Mouse (Mus musculus) cerebellum, adult 9-10 months (tissue): ENCODE measurements around the gene Ccdc14.
"Not testable (repeated sequence)": the region's sequence is repeated elsewhere in the genome, so short reads cannot be mapped to it uniquely, and the experiment has no call there.

Source experiments
- DNase-seq: peaks from one replicate; pipeline ENCODE4 v3.0.0; 2022

Ccdc14 gene

DNA sequence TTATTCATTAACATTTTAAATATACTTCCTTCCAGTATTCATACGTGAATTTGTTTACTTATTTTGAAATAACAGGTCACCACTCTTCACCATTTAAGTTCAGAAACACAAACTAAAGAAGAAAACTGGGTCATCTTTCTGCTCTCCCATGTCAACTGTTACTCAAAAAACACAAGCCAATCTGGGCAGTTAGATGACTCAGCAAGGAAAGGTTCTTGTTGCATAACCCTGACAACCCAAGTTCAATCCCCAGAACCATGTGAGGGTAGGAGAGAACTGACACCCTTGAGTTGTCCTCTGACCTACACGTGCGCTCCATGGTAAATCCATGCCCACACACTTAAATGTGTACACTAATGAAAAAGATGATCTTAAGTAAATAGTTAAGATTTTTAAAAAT lies 34.7 kb downstream of the Ccdc14 start:
- DNase-seq, result no peak

DNA sequence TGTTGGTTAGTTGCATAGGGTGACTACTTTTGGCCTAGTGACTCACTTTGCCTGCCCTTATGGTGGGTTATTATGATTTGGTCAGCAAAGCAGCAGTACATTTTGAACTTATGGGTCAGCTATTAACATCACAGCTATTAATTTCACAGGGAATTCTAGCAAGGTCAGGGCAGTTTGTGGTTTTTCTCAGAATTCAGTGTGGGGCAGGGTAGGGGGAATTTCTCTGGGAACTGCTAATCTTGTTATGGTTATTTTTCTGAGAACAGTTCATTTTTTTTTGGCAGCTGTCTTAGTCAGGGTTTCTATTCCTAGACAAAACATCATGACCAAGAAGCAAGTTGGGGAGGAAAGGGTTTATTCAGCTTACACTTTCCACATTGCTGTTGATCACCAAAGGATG lies 38.2 kb downstream of the Ccdc14 start:
- DNase-seq, result not testable (repeated sequence)

DNA sequence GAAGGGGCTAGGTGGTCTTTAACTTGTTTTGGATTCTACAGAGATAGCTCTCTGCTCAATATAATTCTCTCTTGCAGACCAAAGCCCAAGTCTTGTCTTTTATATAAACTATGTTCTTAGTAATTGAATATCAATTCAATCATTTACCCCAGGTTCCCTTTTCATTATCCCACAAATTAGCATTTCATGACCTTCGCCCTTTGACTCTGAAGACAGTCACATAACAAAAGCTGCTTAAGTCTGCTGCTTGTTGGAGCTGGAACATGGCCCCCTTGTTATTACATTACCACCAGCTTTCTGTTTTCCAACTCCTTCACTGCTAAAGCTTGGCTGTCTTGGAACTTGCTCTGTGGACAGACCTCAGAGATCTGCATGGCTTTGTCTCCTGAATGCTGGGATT lies 39.0 kb downstream of the Ccdc14 start:
- DNase-seq, result no peak

DNA sequence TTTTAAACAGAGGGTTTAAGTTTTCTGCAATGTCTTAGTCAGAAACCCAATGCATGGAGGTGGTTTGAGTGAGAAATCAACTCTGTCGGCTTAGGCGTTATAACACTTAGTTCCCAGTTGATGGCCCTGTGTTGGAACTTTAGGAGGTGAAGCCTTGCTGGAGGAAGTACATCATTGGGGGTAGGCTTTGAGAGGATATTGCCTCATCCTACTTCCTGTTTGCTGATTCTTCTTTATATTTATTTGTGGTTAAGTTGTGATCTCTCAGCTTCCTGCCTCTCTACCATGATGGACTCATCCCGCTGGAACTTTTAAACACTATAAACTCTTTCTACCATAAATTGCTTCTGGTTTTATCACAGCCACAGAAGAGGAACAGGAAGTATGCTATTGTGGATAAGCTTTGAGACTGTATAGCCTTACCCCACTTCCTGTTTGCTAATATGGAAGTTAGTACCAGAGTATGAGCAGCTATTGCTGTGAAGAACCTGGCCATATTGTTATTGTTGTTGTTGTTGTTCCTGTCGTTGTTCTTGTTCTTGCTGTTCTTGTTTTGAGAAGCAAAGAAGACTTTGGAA lies 48.3 kb downstream of the Ccdc14 start:
- no peak for DNase-seq

DNA sequence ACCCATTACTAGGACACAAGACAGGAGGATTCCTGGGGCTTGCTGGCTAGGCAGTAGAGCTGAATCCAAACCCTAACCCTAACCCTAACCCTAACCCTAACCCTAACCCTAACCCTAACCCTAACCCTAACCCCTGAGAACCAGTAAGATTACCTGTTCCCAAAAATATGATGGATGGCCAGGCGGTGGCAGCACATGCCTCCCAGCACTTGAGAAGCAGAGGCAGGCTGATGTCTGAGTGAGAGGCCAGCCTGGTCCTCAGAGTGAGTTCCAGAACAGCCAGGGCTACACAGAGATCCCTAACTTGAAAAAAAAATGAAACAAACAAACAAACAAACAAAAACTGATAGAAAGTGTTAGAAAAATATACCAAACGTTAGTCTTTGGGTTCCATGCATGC lies 52.5 kb downstream of the Ccdc14 start:
- DNase-seq, result no peak

DNA sequence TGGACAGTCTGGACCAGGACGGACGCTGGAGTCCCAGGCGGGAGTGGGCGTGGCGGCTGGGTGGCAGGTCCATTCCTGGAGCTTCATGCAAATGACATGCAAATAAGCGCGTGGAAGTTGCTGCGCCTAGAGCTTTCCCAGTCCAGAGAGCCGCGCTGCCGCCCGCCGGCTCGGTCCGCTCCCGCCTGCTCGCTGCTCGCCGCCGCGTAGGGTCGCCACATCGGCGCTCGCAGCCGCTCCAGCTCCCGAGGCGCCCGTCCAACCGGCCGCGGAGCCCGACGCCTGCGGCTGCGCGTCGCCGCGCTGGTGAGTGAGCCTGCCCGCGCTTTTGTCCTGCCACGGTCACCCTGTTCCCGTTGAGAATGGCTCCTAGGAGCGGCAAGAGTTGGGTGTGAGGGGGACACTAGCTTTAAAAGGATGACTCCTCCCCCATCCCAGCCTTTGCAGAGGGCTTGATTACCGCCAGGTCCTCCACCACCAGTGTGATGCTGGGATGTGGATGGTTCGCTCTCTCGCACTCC lies 54.7 kb downstream of the Ccdc14 start, which contains the start of gene Mylk:
Gene Mylk, plus strand, starts transcription at position 146 of the 521 bp plus-strand sequence.
- peak; percentile 18 for DNase-seq

DNA sequence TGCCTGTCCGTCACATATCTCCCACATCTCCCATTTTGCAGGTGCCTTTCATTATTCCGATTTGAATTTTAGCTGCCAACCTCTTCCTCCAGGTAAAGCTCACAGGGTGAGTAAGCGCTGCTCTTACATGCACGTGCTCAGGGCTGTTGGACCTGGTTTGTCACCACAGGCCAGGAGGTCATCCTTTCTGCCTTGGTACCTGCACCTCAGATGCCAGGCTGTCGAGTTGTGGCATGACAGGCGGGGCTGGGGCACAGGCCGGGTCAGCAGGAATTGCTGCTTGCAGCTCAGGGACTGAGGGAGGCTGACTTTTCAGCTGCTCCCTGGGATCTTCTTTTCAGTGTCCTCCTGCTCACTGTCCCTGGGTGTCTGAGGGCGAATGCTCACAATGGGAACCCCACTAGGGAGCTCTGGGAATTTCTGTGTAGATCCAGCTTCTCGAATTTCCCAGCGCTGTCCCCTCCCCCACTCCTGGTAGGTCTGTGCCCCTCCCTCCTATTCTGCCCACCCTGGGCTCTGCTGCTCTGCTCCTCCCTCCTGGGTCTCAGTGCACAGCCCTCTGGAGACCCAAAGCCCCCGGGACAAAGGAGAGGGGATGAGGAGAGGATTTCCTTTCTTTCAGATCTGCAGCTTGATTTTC lies 57.8 kb downstream of the Ccdc14 start:
- no peak for DNase-seq

DNA sequence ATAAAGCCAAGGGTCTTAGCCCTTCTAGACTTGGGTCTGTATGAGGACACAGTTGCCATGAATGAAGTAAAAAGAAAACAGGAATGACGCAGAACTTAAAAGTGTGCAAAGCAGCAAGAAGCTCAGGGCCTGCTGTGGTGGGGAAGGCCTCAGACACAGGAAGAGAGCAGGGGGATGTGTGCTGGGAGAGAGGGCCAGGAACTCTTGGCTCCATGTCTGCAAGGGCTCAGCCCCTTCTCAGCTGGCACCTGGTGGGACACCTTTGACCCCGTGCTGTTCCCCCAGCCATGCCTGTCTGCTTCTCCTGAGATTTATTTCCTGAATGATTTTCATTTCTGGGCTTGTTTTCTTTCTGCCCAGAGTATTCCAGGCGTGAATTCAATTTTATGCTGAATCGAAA lies 59.1 kb downstream of the Ccdc14 start:
- no peak for DNase-seq

DNA sequence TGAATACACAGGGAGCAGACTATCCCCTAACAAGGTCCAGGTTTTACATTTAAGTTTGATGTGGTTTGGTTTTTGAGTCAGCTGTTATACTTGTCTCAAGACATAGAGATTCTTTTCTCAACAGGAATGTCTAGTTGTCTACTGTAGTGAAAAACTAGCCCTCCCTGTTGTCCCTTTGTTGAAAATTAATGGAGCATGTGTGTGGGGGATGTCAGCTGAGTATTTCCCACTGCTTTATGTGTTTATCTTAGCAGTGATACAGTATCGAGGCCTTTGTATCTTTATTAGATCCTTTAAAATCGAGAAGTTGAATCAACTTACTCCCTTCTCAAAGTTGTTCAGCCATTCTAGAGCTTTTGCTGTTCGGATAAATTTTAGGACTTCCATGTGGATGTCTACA lies 61.6 kb downstream of the Ccdc14 start:
- DNase-seq, result no peak

DNA sequence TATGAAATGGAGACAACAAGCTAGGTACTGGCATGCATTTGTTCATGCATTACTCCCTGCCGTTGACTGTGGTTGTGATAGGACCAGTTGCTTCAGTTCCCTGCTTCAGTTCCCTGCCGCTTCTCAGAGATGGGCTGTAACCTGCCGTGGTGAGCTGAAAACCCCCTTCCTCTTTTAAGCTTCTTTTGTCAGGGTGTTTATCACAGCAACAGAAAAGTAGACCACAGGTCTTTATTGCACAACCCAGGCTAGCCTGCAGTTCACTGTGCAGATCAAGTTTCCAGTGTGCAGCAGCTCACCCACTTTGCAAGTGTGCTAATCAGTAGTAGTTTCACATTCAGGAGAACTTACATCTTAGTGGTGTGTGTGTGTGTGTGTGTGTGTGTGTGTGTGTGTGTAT lies 62.6 kb downstream of the Ccdc14 start:
- no peak for DNase-seq

DNA sequence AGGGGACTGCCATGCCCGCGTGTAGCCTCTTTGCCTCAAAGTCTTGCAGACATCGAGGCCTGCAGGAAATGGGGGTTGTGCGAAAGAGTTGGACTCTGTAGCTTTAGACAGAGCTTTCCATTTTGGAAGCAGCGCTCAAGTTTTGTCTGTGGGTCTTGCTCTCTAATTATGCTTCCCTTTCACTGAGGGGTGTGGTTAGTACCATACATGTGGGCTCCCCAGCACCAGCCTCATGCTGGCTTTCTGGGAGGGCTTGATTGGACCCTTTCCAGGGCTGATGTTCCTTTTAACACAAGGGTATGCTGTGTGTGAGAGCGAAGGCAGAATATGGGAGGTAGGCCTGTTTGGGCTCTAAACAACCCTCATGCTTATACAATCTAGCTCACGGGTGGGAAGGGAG lies 66.6 kb downstream of the Ccdc14 start:
- DNase-seq, result no peak

DNA sequence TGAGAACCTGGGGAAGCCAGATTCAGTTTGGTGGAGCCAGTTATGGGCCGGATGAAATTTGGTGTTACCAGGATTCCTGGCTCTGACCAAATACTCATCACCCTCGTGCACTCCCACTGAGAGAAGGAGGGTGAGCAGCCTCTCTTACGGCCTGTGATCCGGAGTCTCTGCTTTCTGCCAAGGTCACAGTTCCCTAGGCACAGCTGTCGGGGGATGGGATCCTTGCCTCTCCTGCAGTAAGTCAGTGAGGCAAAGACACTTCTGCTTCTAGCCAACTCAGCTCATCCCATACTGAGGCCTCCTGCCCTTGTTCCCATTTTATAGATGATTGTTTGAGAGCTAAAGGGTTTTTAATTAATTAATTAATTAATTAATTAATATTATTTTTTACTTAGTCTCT lies 67.8 kb downstream of the Ccdc14 start:
- no peak for DNase-seq

DNA sequence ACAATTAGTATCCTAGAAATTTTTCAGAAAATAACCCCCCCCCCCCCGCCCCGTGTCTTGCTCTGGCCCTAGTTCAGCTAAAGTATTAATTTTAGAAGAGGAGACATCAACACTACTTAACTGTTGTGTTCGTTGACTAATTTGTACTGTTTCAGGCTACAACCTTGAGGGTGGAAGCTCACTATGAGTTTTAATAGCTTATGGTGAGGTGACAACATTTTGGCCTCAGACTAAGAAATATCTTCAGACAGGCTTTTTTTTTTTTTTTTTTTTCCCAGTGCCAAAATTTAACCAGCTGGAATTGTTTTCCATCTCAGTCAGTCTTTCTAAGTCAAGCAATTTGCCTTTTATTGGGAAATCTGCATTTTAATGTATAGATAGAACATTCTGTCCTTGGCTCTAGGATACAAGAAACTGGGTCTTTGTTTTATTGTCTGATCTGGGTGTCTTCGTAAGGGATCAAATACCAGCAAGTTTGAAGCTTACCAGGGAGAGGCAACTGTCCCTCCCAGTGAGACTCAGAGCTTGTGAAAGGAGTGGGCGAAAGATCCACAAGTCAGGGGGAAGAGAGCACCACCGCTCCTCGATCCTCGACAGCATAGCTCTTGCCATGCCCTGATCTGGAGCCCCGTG lies 73.7 kb downstream of the Ccdc14 start:
- DNase-seq, result no peak

DNA sequence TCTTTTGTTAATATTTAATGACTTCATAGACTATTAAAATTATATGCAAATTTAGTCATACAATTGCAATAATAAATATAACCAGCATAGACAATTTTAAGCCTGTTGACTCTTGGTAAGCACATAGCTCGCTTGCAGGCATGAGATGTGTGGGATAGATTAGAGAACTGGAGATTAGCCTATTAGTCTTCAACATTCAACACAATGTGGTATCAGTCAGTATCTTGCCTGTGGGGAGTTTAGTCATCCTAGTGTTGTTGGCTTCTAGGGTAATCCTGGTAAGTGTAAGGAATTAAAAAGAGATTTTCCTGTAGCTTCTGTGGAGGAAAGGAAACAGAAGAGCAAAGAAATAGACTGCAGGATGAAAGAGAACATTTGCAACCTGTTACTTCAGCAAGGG lies 75.2 kb downstream of the Ccdc14 start:
- no peak for DNase-seq

DNA sequence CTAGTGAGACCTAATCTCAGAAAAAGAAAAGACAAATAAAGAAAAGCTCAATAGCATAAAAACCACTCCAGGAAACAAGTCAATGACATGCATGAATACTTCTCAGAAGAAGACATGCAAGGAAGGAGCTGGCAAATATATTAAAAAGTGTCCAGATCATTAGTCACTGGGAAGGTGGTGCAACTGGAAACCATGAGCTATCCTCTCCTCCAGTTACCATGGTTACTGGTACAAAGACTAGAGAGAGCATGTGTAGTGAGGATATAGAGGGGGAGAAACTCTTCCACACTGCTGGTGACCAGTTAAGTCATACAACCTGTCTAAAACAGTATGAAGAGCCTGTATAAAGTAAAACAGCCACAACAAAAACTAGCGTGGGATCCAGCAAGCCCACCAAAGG lies 75.8 kb downstream of the Ccdc14 start:
- no peak for DNase-seq

DNA sequence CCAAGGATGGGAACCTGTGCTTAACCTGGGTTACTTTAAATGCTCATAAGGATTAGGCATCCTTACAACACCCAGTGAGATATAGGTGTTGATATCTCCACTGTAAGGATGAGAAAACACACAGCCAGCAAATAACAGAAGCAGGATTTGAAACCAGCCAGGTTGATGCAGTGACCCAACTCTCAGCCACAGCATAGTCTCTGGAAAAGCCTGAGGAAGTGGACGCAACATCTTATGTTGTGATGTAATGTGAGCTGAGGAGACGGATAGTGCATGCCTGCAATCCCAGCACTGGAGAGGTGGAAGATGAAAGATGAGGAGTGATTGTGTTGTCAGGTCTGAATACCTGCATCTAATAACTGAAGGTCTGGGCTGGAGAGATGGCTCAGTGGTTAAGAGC lies 77.0 kb downstream of the Ccdc14 start:
- no peak for DNase-seq

DNA sequence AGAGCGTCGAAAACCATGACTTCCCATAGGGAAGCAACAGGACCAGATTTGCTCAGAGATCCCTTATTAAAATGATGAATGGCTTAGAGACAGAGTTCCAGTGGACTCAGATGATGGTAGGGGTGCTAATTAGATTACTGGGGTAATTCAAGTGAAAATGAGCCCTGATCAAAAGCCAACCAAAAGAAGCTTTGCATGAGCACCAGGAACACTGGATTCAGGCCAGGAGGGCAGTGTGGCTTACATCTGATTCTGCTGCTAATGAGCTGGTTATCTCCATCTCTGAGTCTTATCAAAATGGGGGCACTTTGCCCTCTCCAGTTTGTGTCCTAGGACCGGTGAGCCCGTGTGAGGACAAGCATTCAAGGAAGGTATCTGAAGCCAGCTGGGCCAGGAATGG lies 78.0 kb downstream of the Ccdc14 start:
- DNase-seq, result no peak

DNA sequence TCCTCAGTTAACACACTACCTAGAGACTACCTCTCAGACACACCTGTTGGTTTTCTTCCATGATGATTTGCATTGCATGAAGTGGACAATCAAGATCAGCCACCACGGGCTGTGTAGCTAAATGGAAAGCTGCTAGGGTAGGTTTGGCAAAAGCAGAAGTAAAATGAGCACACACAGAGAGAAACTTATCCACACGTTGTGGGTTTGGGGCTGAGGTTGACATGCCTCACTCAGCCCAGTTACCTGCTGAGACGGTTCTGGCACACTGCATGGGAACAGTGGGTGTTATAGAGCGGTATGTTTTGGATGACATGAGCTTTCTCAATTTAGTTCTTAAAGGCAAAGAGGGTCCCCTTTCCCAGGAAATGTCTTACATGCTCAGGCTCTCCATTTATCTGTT lies 79.7 kb downstream of the Ccdc14 start:
- DNase-seq, result no peak

DNA sequence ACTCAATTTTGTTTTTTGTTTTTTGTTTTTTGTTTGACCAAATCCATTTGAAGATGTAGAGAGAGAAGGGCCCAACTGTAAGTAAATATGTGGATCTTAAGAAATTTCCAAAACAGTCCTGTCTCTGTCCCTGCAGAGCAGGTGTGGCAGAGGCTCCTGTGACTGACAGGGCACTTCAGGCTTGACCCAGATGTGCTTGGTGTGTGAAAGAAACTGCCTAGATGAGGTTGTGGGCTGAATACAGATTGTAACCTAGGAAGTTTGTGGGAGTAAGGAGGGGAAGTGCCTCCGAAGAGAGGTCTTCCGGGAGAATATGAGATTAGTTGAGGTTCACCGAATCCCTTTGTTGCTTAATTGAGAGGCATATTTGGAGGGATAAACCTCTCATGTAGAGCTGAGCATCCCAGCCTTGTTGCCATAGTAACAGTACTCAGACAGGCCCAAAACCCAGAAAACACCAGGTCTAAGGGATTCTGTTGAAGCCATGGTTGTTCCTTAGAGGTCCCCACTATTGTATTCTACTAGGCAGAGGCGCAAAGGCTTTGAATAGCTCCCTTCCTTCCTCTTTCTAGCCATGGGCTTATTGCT lies 82.1 kb downstream of the Ccdc14 start:
- no peak for DNase-seq
